Mouse (Mus musculus) limb, embryonic 14.5 days (tissue): ENCODE measurements around the gene Tmem132c. TPM values are rescaled to one million over a fixed set of nuclear protein-coding genes. Genes with fewer than 3 reads are reported as not detected.

Experiments used
- ATAC-seq: fragments of 200-750 bp; cut with Nextera tagmentation; 2 replicates; pipeline ENCODE4 v1.8.0; 2017; ENCODE audit warnings: low read depth, moderate number of reproducible peaks, moderate TSS enrichment; ENCODE audit not compliant: low FRiP score
- DNase-seq: peaks from one replicate; pipeline ENCODE4 v3.0.0-alpha.2; 2015; ENCODE audit warnings: low spot score
- H3K27ac ChIP-seq: fragments of 300-500 bp; sonication (generic); replicated peaks from 2 replicates; pipeline ENCODE4 v1.5.1; 2014; ENCODE audit warnings: low read depth, mild to moderate bottlenecking, low read length, moderate library complexity, mixed read lengths
- H3K27me3 ChIP-seq: fragments of 300-500 bp; sonication (generic); 2 replicates; pipeline ENCODE4 v1.6.1; 2014; ENCODE audit warnings: low read length, mixed read lengths; ENCODE audit not compliant: control insufficient read depth, insufficient read depth
- H3K36me3 ChIP-seq: fragments of 300-500 bp; sonication (generic); 2 replicates; pipeline ENCODE4 v1.6.1; 2014; ENCODE audit warnings: mild to moderate bottlenecking, low read length, moderate library complexity, mixed read lengths; ENCODE audit not compliant: control insufficient read depth, insufficient read depth
- H3K4me1 ChIP-seq: fragments of 300-500 bp; sonication (generic); 2 replicates; pipeline ENCODE4 v1.6.1; 2014; ENCODE audit warnings: antibody characterized with exemption, low read length, mixed read lengths; ENCODE audit not compliant: control insufficient read depth, insufficient read depth
- H3K4me2 ChIP-seq: fragments of 300-500 bp; sonication (generic); replicated peaks from 2 replicates; pipeline ENCODE4 v1.6.1; 2014; ENCODE audit warnings: low read depth, mild to moderate bottlenecking, low read length, moderate library complexity; ENCODE audit not compliant: severe bottlenecking
- H3K4me3 ChIP-seq: fragments of 300-500 bp; sonication (generic); replicated peaks from 2 replicates; pipeline ENCODE4 v1.5.1; 2014; ENCODE audit warnings: low read length
- H3K9ac ChIP-seq: fragments of 300-500 bp; sonication (generic); 2 replicates; pipeline ENCODE4 v1.6.1; 2014; ENCODE audit warnings: mild to moderate bottlenecking, low read depth, low read length, moderate library complexity; ENCODE audit not compliant: severe bottlenecking
- H3K9me3 ChIP-seq: fragments of 300-500 bp; sonication (generic); 2 replicates; pipeline ENCODE4 v1.6.1; 2016; ENCODE audit warnings: low read length; ENCODE audit not compliant: control insufficient read depth
- POLR2A ChIP-seq: fragments of 200-500 bp; IDR thresholded peaks from 2 replicates; pipeline ENCODE4 v1.8.0; 2012; ENCODE audit warnings: inconsistent platforms, mild to moderate bottlenecking, moderate library complexity, borderline replicate concordance; ENCODE audit not compliant: insufficient read depth, insufficient read length; ENCODE audit errors: extremely low read depth
- WGBS: fragments of 180-500 bp; shearing (Covaris S2); extraction: QIAGEN DNeasy Blood & Tissue Kit; methylation state at CpG from one replicate; pipeline ENCODE4 v1.1.7; 2014; 5-methylcytosine and 5-hydroxymethylcytosine counted together
- polyA plus RNA-seq, 2 experiments: library from polyadenylated mRNA; depleted of rRNA in 1 of 2; stranded (reverse) in 1 of 2; unstranded in 1 of 2; fragments of >200 nt; fragmentation: Nextera tagmentation in 1 of 2; extraction: Ambion mirVana in 1 of 2; gene quantifications; 2 replicates each; pipeline versions ENCODE4 v1.2.1 to v1.2.3; 2012 to 2014

Tmem132c gene
- polyA plus RNA-seq, 2 experiments: 27.2 to 33.2 TPM

DNA sequence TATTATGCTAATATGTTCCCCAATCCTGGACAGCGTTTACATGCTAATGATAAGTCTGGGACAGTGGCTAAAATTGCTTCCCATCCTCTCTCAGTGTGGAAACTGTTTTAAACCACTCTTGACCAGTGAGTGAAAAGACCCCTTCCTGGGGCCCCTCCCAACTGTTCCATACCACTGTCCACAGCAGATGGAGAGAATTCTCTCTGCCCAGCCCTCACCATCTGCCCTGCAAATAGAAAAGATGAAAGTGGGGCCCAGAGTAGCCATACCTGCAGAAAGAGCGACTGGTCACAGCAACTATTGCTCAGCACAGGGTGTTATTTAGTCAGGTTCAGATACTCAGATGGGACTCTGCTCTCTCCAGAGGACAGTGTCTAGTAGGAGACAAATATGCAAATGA is 306.5 kb downstream of the Tmem132c start:
- no peak for TF ChIP-seq POLR2A
- Histone ChIP-seq H3K9me3 (no peaks in the 10 kb centered on the region), H3K36me3 (no peaks in the 10 kb centered on the region), H3K27ac (no peak overlapping the region), H3K4me1 (no peaks in the 10 kb centered on the region), H3K4me3 (no peak overlapping the region), H3K9ac (no peak overlapping the region), H3K4me2 (no peak overlapping the region), H3K27me3 (no peaks in the 10 kb centered on the region)
- DNase-seq (no peak), ATAC-seq (no peak)
- 64% methylated on average over 2 of the region's 2 CpGs for WGBS

DNA sequence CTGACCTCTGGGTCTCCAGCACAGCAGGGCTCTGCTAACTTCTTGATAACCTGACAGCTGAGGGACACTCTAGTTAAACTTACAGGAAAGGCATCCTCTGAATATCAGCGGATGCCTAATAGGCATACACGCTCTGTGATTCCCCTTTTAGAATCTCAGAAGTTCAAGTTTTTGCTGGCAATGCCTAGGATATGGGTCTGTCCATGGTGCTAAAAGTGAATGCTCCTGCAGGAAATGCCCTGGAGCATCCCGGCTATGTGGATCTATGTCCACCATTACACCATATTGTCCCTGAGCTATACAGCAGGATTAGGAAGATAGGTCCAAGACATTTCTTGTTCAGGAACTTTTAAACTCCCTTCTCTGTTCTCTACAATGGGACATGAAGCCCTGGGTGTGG is 319.5 kb downstream of the Tmem132c start:
- Histone ChIP-seq H3K27me3 (no peaks in the 10 kb centered on the region), H3K4me2 (no peak overlapping the region), H3K9ac (no peak overlapping the region), H3K4me1 (no peaks in the 10 kb centered on the region), H3K27ac (no peak overlapping the region), H3K36me3 (peaks cover 2% of the 10 kb centered on the region; the same call in 1 of the 2 replicates), H3K4me3 (no peak overlapping the region), H3K9me3 (no peaks in the 10 kb centered on the region)
- DNase-seq (no peak), ATAC-seq (no peak)
- WGBS: 87% methylated on average over 3 of the region's 3 CpGs
- no peak for TF ChIP-seq POLR2A

DNA sequence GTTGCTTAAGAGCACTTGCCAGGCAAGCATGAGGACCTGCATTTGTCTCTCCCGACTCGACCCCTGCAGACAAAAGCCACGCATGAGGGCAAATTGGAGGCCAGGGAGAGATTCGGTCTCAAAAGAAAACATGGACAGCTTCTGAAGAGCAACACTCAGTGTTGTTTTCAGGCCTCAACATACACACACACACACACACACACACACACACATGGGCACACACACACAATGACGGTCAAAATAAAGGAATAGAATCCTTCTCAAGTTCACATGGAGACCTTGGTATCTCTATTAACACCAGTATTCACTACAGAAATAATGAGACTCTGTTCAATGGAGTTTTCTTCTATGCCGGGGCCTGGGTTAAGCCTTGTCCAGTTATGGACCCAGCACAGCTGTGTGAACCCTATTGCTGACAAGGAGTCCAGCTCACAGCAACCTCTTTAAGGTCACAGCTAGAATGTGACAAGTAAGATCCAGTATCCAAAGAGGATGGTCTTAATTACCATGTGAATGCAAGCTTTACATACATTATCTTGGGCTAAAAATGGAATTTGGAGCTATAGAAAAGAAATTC is 325.6 kb downstream of the Tmem132c start:
- no peak for DNase-seq
- H3K27ac ChIP-seq: no peak overlapping the region
- no peaks in the 10 kb centered on the region for H3K27me3 ChIP-seq
- H3K9me3 ChIP-seq: no peaks in the 10 kb centered on the region
- ATAC-seq: no peak
- H3K4me2 ChIP-seq: no peak overlapping the region
- H3K36me3 ChIP-seq: peaks cover 2% of the 10 kb centered on the region; the same call in 1 of the 2 replicates
- WGBS: 78% methylated on average over 6 of the region's 6 CpGs
- no peak overlapping the region for H3K4me3 ChIP-seq
- no peaks in the 10 kb centered on the region for H3K4me1 ChIP-seq
- no peak overlapping the region for H3K9ac ChIP-seq
- TF ChIP-seq POLR2A: no peak

DNA sequence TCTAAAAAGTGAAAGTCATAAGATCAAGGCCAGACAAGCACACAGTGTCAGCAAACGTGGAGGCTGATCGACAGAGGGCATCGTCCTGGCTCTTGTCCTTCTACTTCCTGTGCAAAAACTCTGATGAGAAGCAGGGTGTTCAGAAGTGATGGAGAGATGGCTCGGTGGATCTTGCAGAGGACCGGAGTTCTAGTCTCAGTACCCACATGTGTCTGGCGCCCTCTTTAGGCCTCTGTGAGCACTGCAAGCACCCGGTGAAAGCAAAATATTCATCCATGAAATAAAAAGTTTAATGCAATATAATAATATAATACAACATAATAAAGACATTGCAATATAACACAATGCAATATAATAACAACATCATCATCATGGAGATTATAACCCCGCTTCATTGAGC is 335.8 kb downstream of the Tmem132c start:
- no peak overlapping the region for H3K9ac ChIP-seq
- no peak overlapping the region for H3K4me3 ChIP-seq
- DNase-seq: no peak
- H3K36me3 ChIP-seq: no peaks in the 10 kb centered on the region
- H3K27ac ChIP-seq: no peak overlapping the region
- TF ChIP-seq POLR2A: no peak
- H3K9me3 ChIP-seq: no peaks in the 10 kb centered on the region
- no peak overlapping the region for H3K4me2 ChIP-seq
- 52% methylated on average over 8 of the region's 8 CpGs for WGBS
- no peak for ATAC-seq
- H3K27me3 ChIP-seq: no peaks in the 10 kb centered on the region
- H3K4me1 ChIP-seq: no peaks in the 10 kb centered on the region

DNA sequence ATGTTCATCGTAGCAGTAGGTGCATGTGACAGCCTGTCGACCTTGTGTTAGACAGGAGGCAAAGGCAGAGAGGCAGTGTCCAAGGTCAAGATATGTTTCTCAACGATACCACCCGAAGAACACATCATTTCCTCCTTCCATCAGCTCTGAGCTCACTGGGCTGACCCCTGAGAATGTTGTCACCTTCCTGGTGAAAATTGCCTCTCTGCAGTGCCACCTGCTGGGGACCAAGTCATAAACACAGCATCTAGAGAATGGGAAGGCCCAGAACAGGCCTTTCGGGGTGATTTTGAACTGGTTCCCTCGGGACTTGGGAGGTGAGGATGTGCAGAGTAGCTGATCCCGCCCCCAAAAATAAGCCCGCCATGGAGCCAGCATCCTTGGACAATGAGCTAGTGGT is 342.1 kb downstream of the Tmem132c start:
- H3K4me3 ChIP-seq: no peak overlapping the region

More for the DNA sequence above, 342.1 kb downstream of the Tmem132c start:
- Histone ChIP-seq H3K36me3 (no peaks in the 10 kb centered on the region), H3K9me3 (no peaks in the 10 kb centered on the region), H3K27ac (no peak overlapping the region), H3K4me1 (no peaks in the 10 kb centered on the region), H3K9ac (no peak overlapping the region), H3K27me3 (no peaks in the 10 kb centered on the region), H3K4me2 (no peak overlapping the region)
- DNase-seq (no peak), ATAC-seq (no peak)
- TF ChIP-seq POLR2A: no peak
- 86% methylated on average over 8 of the region's 8 CpGs for WGBS
